Mouse (Mus musculus) left cerebral cortex, postnatal 25 days (tissue): Measurements from ENCODE around the gene Snx33. TPM values are rescaled to one million over a fixed set of nuclear protein-coding genes. Genes with fewer than 3 reads are reported as not detected.
A peak's percentile ranks its signal among the peaks of the same experiment; 100 is the strongest.
"Not testable (repeated sequence)": the region's sequence is repeated elsewhere in the genome, so short reads cannot be mapped to it uniquely, and the experiment has no call there.

Experiments
- DNase-seq, 2 experiments: peaks; one replicate each; pipeline ENCODE4 v3.0.0; 2022; ENCODE audit warnings: low spot score in 2 of 2, mixed read lengths in 1 of 2
- intact Hi-C: fragments of 180-260 bp; cut with DNase I; formaldehyde crosslinking; loops from one replicate; pipeline ENCODE4 v1.15.1; 2025
- total RNA-seq, 2 experiments: library from RNA; stranded (reverse); gene quantifications; 2 replicates each; pipeline ENCODE4 v1.2.3; 2021

The Snx33 gene
- total RNA-seq, 2 experiments from 2014 or later = 6.7 to 7.6 TPM

GRCm38 (mm10) chr9:56927191-56928012 lies 769 bp downstream of the Snx33 start:
- DNase-seq = no peak
- intact Hi-C loops = no loop called here

- DNase-seq = no peak
- intact Hi-C loops = no loop called here
These were observed 1.8 kb downstream of the Snx33 start for GRCm38 (mm10) chr9:56926387-56926786.

GRCm38 (mm10) chr9:56926025-56926360 lies 2.2 kb downstream of the Snx33 start:
- intact Hi-C loops = no loop called here
- no peak for DNase-seq

DNA sequence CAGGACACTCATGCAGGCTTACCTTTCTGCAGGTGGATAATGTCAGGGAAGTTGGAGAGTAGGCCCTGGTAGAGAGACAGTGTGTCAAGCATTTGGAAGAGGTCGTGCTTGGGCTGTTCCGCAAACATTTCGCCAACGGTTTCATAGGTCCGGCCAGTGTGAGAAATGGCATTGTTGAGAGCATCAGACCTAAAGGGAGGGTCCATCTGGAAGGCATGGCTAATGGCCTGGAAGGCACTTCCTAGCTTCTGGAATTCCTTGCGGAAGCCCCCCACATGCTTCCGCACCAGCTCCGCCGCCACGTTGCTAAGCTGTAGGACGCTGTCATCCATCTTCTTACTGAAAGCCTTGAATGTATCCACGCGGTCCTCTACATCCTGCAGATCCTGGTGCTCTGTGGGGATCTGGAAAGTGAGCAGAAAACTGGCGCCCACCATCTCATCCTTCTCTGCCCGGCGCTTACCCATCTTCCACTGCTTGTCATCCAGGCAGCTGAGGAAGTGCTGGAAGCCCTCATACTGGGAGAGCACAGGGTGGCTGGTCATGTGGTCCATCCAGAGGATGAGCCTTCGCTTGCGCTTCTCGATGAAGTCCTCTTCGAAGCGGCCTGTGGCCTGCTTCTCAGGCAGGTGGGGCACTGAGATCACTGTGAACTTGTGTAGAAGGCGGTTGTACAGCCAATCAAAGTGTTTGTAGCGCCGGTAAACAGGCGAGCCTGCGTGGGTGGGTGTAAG lies 2.7 kb downstream of the Snx33 start:
- intact Hi-C loops = no loop called here
- no peak for DNase-seq

GRCm38 (mm10) chr9:56924651-56925027 lies 3.5 kb downstream of the Snx33 start:
- intact Hi-C loops = no loop called here
- DNase-seq = peak; percentile 23 to 44

GRCm38 (mm10) chr9:56923841-56924650 lies 4.1 kb downstream of the Snx33 start:
- intact Hi-C loops = no loop called here
- no peak for DNase-seq

- intact Hi-C loops = no loop called here
- no peak for DNase-seq
These were observed 5.4 kb downstream of the Snx33 start for GRCm38 (mm10) chr9:56922746-56923145.

GRCm38 (mm10) chr9:56918466-56918865 lies 9.7 kb downstream of the Snx33 start:
- intact Hi-C loops = no loop called here
- no peak for DNase-seq

DNA sequence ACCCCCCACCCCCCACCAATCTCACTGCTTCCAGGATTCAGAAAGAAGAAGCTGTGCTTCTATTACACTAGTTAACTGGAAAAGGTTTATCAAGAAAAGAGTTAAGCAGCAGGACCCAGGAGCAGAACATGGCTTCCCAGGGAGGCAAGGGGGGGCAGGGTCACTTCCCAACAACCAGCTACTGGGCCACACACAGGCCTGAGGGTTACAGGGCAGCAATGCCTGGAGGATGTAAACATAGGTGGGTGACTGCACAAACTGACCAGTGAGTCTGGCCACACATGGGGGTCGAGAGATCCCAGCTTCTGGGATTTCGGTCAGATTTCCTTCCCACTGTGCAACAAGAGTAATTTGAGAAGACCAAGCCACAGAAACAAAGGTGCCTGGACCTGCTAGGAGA lies 11.0 kb downstream of the Snx33 start:
- DNase-seq = no peak
- intact Hi-C loops = no loop called here

- intact Hi-C loops = no loop called here
- no peak for DNase-seq
These were observed 12.3 kb downstream of the Snx33 start for GRCm38 (mm10) chr9:56915695-56916410.

DNA sequence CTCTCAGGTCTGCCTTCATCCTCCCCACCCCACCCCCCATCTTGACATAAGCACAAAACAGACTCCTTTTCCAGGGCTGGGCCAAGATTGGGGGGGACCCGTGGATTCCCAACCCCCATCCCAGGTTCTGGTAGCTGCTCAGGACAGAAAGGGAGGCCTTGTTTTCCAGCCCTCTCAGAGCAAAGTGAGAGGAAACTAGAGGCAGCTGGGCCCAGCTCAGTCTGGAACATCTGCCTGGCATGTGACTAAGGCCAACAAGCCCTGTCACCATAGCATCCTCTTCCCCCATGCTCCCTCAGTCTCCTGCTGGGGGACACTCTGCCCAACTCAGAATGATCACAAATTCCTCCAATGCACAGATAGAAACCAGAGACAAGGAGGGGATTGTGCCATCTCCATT lies 13.1 kb downstream of the Snx33 start:
- DNase-seq = no peak
- intact Hi-C loops = no loop called here

DNA sequence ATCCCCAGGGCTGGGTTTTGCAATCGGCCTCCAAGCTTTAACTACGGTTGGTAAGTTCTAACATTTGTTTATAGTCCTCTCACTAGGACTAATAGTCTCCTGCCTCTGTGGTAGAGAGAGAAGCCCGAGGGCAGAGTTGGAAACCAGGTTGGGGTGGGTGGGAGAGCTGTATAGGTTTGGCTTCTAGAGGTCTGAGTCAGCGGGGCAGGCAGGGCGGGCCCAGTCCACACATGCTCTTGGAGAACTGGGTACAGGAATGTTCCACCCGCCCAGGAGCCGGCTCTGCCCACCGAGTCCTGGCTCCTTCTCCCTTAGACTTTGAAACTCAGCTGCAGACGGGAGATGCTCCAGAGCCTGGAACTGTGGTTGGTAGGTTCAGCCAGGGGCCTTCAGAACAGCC lies 14.2 kb downstream of the Snx33 start:
- intact Hi-C loops = no loop called here
- no peak for DNase-seq

DNA sequence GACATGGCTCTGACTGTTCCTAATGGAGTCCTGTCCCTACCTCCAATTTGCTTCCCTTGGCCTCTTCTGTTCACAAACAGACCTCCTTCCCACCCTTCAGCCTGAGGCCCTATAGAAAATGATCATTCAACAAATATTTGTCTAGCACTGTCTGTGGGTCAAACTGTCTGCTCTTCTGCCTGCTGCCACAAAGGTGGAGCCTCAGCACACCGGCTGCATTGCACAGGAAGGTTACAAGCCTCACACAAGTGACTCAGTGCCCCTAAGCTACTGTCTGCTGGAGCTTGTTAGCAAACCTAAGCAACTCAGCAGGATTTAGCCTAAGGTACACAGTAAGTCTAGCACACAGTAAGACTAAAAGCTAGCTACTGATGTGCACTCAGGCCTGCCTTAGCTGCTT lies 17.2 kb downstream of the Snx33 start:
- DNase-seq = no peak
- intact Hi-C loops = no loop called here

GRCm38 (mm10) chr9:56909991-56910390 lies 18.2 kb downstream of the Snx33 start:
- intact Hi-C loops, DNase-seq: not testable (repeated sequence)

DNA sequence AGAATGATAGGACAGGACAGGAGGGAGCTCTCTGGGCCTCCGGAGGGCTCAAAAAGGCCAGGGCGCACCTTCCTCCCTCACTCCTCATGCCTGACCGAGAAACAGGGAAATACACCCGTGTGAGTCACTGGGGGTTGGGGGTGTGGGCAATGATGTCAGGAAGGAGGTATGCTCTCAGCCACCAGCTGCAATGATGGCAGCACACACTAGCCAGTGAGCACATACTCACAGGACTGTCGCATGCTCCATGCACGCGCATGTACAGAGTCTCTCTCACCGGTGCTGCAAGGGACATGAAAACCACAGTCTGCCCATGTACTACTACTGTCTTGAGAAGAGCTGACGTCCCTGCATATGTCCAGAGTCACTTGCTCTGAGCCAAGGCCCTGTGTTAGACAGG lies 20.6 kb downstream of the Snx33 start:
- intact Hi-C loops = no loop called here
- DNase-seq = no peak

GRCm38 (mm10) chr9:56903662-56904061 lies 24.5 kb downstream of the Snx33 start:
- DNase-seq = no peak
- intact Hi-C loops = no loop called here

DNA sequence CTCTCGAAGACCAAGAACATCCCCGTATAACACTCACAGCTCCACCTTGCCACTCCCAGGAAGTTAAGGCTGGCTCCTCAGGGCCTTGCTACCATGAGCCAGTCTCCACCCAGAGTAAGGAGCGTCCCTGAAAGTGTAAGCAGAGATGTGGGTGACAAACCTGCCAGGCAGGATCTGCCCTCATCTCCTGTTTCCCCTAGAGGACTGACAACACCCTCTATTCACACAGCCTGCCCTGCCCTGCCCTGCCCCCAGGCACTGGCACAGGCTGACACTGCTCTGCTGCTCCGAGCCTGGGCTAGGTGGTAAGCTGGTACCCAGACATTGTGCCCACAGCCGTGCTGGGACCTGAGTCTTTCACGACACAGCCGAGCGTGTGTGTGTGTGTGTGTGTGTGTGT lies 27.0 kb downstream of the Snx33 start:
- intact Hi-C loops = no loop called here
- DNase-seq = peak in 1 of 2 experiments; percentile 37

DNA sequence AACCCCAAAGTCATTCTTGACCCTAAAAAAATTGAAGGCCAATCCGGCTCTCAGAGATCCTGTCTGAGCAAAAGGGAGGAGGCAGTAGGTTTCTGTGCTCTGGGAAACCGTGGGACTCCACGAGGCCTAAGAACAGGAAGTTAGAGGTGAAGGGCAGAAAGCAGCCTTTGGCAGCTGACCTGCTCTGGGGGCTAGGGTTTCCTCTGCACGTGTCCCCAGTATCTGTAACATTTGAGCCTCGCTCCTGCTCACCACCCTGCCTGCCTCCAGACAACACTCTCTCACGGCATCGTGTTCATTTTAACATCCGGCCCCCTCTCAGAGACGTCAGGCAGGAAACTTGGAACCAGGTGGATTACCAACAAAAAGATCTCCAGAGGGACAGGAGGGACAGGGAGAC lies 27.6 kb downstream of the Snx33 start:
- no peak for DNase-seq
- intact Hi-C loops = no loop called here

DNA sequence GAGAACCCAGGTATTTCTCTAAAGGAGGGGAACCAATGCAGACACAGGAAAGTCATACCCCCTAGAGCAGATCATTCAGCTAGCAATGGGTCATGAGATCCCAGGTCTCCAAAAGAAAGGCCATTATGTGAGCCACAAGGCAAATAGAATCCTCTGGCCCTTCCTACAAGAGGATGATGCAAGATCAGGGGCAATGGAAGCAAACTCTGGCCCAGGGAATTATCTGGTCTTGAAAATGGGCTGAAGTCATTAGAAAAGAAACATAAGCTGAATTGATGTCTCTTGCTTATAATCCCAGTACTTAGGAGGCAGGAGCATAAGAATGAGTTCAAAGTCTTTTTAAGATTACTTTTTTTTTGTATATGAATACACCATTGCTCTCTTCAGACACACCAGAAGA lies 28.1 kb downstream of the Snx33 start:
- DNase-seq = no peak
- intact Hi-C loops = no loop called here

DNA sequence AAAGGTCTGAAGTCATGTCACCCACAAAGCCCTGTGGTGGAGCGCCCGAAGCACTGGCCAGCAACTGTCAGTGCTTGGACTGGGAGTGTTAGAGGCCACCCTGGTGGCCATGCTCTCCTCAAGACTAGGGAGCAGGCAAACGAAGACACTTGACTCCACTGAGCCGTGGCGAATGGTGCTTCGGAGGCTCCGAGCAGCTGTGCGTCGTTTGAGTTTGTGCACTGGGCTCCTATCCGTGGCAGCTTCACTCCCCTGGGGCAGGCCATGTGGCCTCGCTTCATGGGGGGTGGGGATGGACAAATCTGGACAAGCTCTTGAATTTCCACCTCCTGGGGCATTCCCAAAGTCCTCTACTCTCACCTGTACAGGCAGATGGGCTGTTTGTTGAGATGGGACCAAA lies 28.8 kb downstream of the Snx33 start:
- DNase-seq = no peak
- intact Hi-C loops = loop anchor here (5.0 kb wide), 2 partner anchors 38 to 323 kb away; partner anchors contain the start of gene Imp3
